Comparison of ENCODE assay signal across 8 mouse cellular contexts in the genomic region with DNA sequence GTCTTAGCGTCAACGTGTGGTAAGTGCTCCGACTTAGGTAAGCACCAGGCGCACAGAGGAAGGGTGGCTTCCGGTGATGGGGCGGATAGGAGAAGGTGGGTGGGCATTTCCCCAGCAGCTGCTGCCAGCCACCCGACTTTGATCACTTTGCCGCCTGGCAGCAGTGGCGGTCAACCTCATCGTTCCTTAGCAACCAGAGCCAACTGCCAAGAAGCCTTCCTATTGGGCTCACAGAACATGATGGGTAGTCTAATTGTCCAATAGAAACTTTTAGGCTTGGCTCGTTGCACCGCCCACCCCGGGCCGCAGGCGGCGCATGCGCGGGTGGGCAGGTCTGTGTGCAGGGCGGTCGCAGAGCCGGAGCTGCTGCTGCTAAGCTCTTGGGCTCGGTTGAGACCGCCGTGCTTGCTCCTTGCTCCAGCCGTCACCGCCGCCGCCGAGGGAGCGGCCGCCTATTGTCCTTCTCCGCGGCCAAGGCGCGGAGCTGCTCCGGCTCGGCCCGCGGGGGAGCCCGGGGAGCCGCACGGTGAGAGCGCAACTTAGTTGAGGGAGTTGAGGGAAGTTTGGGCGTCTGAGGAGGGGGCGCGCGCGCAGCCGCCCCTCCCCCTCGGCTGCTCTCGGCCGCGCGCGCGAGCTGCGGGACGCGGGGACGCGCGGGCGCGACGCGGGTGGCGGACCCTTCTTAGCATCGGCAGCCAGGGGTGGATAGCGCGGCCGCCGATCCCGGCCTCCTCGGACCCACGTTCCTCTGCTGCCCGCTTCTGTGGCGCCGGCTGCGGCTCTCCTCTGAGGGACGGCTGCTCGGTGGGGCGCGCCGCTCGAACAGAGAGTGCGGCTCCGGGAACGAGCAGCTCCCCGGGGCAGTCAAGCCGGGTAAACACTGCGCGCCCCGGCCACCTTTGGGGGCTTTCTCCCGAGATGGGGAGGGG. TPM values are rescaled to one million over a fixed set of nuclear protein-coding genes. Genes with fewer than 3 reads are reported as not detected.
DNase-seq lines count a peak whose midpoint lies in the region; ATAC-seq and TF ChIP-seq lines count a peak whose summit lies in the region.

A gene (plus strand): TSS at position 312 of the 929 bp plus-strand sequence.

- TF ChIP-seq CTCF in C2C12 (IDR thresholded peaks at IDR 0.05; ENCODE audit: control insufficient read depth, insufficient read depth, insufficient read length) = no peak
- peak; percentile 48 for TF ChIP-seq CTCF in brain, embryonic 14.5 days (IDR thresholded peaks at IDR 0.05; ENCODE audit: borderline replicate concordance, extremely low read depth, insufficient read depth, insufficient read length)
- TF ChIP-seq CTCF in liver, adult 2 months (IDR thresholded peaks at IDR 0.05; ENCODE audit: low read depth, low read length) = peak; percentile 24; the same call in 1 of the 2 replicates

- peak within 1 kb of the TSS; percentile 98 for H3K27ac ChIP-seq in heart, embryonic 11.5 days (ENCODE audit: low read depth, low read length)
- peak within 1 kb of the TSS; percentile 99 for H3K27ac ChIP-seq in kidney, embryonic 16.5 days (ENCODE audit: low read length)
- H3K27ac ChIP-seq in liver, adult 2 months (replicated peaks; ENCODE audit: insufficient read depth, low read depth, low read length) = peak within 1 kb of the TSS; percentile 72

- H3K79me2 ChIP-seq in C2C12 (ENCODE audit: control insufficient read depth, insufficient read depth) (peaks cover 46% of the 10 kb centered on the region), myocyte (ENCODE audit: control insufficient read depth, insufficient read depth) (peaks cover 46% of the 10 kb centered on the region)
- H3K79me2 ChIP-seq in liver, adult 2 months (ENCODE audit: control insufficient read depth, insufficient read depth, low read length) = peaks cover 16% of the 10 kb centered on the region; the same call in 1 of the 2 replicates

- DNase-seq in brain, embryonic 14.5 days (ENCODE audit: low read depth) = peak; percentile 99
- peak; percentile 95 for DNase-seq in liver, adult 2 months (ENCODE audit: extremely low read depth, low read depth, low spot score)
- peak; percentile 98 for DNase-seq in splenic B cell, adult 2 months (ENCODE audit: low read depth, low spot score)

- no peaks in the 10 kb centered on the region for H3K27me3 ChIP-seq in C2C12 (ENCODE audit: control insufficient read depth, insufficient read depth, insufficient read length)
- H3K27me3 ChIP-seq in erythroblast, embryonic 14.5 days (ENCODE audit: control insufficient read depth) = peaks cover 30% of the 10 kb centered on the region
- H3K27me3 ChIP-seq in heart, embryonic 11.5 days (ENCODE audit: control insufficient read depth, insufficient read depth, low read length) = no peaks in the 10 kb centered on the region
- no peaks in the 10 kb centered on the region for H3K27me3 ChIP-seq in kidney, embryonic 16.5 days (ENCODE audit: insufficient read depth, low read length)
- no peaks in the 10 kb centered on the region for H3K27me3 ChIP-seq in liver, adult 2 months (ENCODE audit: control insufficient read depth, insufficient read depth, low read length)
- H3K27me3 ChIP-seq in myocyte (ENCODE audit: control insufficient read depth, insufficient read depth, insufficient read length) = no peaks in the 10 kb centered on the region
- H3K27me3 ChIP-seq in splenic B cell, adult 2 months (ENCODE audit: control insufficient read depth, insufficient read depth, low read length, poor library complexity, severe bottlenecking) = no peaks in the 10 kb centered on the region

- WGBS in heart, embryonic 11.5 days (ENCODE audit: insufficient replicate concordance) = under 1% methylated on average over 93 of the region's 94 CpGs
- WGBS in kidney, embryonic 16.5 days = under 1% methylated on average over 62 of the region's 94 CpGs
- under 1% methylated on average over 86 of the region's 94 CpGs for WGBS in liver, adult 2 months

- H3K4me1 ChIP-seq in erythroblast, embryonic 14.5 days (ENCODE audit: control insufficient read depth) = peaks cover 13% of the 10 kb centered on the region
- peaks cover 8% of the 10 kb centered on the region for H3K4me1 ChIP-seq in heart, embryonic 11.5 days (ENCODE audit: control insufficient read depth, insufficient read depth, low read length)
- peaks cover 24% of the 10 kb centered on the region for H3K4me1 ChIP-seq in kidney, embryonic 16.5 days (ENCODE audit: insufficient read depth, low read length)
- H3K4me1 ChIP-seq in liver, adult 2 months (ENCODE audit: control insufficient read depth, insufficient read depth, low read length) = peaks cover 19% of the 10 kb centered on the region

- H3K36me3 ChIP-seq in C2C12 (ENCODE audit: control insufficient read depth, insufficient read depth) (no peaks in the 10 kb centered on the region), myocyte (ENCODE audit: control insufficient read depth, insufficient read depth) (no peaks in the 10 kb centered on the region)
- no peaks in the 10 kb centered on the region for H3K36me3 ChIP-seq in erythroblast, embryonic 14.5 days (ENCODE audit: control insufficient read depth)
- H3K36me3 ChIP-seq in heart, embryonic 11.5 days (ENCODE audit: control insufficient read depth, insufficient read depth, low read length) = no peaks in the 10 kb centered on the region
- H3K36me3 ChIP-seq in kidney, embryonic 16.5 days (ENCODE audit: insufficient read depth, low read length) = no peaks in the 10 kb centered on the region
- H3K36me3 ChIP-seq in liver, adult 2 months (ENCODE audit: control insufficient read depth, insufficient read depth, low read length) = no peaks in the 10 kb centered on the region
- no peaks in the 10 kb centered on the region for H3K36me3 ChIP-seq in splenic B cell, adult 2 months (ENCODE audit: control insufficient read depth, insufficient read depth, low read length, poor library complexity, severe bottlenecking)

- peak within 1 kb of the TSS; percentile 55 for H3K4me3 ChIP-seq in C2C12 (ENCODE audit: insufficient read depth, poor library complexity, severe bottlenecking)
- peak within 1 kb of the TSS; percentile 71 for H3K4me3 ChIP-seq in erythroblast, embryonic 14.5 days (replicated peaks)
- peak within 1 kb of the TSS; percentile 92 for H3K4me3 ChIP-seq in heart, embryonic 11.5 days (ENCODE audit: low read depth, low read length)
- peak within 1 kb of the TSS; percentile 91 for H3K4me3 ChIP-seq in kidney, embryonic 16.5 days (ENCODE audit: low read length)
- H3K4me3 ChIP-seq in liver, adult 2 months (ENCODE audit: insufficient read depth, low read depth, low read length) = peak within 1 kb of the TSS; percentile 80
- peak within 1 kb of the TSS; percentile 61 for H3K4me3 ChIP-seq in myocyte

- peak within 1 kb of the TSS; percentile 91 for H3K9ac ChIP-seq in heart, embryonic 11.5 days (ENCODE audit: low read depth, low read length)
- H3K9ac ChIP-seq in kidney, embryonic 16.5 days (replicated peaks; ENCODE audit: low read length) = peak within 1 kb of the TSS; percentile 95
- peak within 1 kb of the TSS; percentile 91 for H3K9ac ChIP-seq in liver, adult 2 months (ENCODE audit: low read depth, low read length)

- ATAC-seq in heart, embryonic 11.5 days (replicated peaks; ENCODE audit: insufficient number of reproducible peaks, low FRiP score, low TSS enrichment) = peak; percentile 97
- peak; percentile 99 for ATAC-seq in kidney, embryonic 16.5 days (ENCODE audit: low FRiP score, low TSS enrichment)

- peaks cover 11% of the 10 kb centered on the region for H3K79me3 ChIP-seq in C2C12 (ENCODE audit: low read depth)

- H3K9me3 ChIP-seq in erythroblast, embryonic 14.5 days (ENCODE audit: control insufficient read depth, low read length) = no peaks in the 10 kb centered on the region
- H3K9me3 ChIP-seq in heart, embryonic 11.5 days (replicated peaks; ENCODE audit: control insufficient read depth, low read length) = no peaks in the 10 kb centered on the region
- no peaks in the 10 kb centered on the region for H3K9me3 ChIP-seq in kidney, embryonic 16.5 days (ENCODE audit: low read length)

- H3ac ChIP-seq in C2C12 (ENCODE audit: control insufficient read depth, insufficient read length, low read depth) = peak within 1 kb of the TSS; percentile 66
- peak within 1 kb of the TSS; percentile 52 for H3ac ChIP-seq in myocyte (ENCODE audit: control insufficient read depth, insufficient read length)

- H3K4me2 ChIP-seq in heart, embryonic 11.5 days = peak within 1 kb of the TSS; percentile 75
- peak within 1 kb of the TSS; percentile 86 for H3K4me2 ChIP-seq in kidney, embryonic 16.5 days (replicated peaks; ENCODE audit: low read depth, low read length)
- H3K4me2 ChIP-seq in myocyte (ENCODE audit: low read depth) = peak within 1 kb of the TSS; percentile 89

- peak; percentile 85 for TF ChIP-seq POLR2A in brain, embryonic 14.5 days (IDR thresholded peaks at IDR 0.05; ENCODE audit: borderline replicate concordance, extremely low read depth, insufficient read depth, insufficient read length, poor library complexity, severe bottlenecking)
- TF ChIP-seq POLR2A in liver, adult 2 months (IDR thresholded peaks at IDR 0.05; ENCODE audit: extremely low read depth, insufficient read depth, low read length) = peak; percentile 95
- peak; percentile 88 for TF ChIP-seq POLR2A in myocyte (IDR thresholded peaks at IDR 0.05; ENCODE audit: insufficient read length, low read depth)

TF ChIP-seq in C2C12, 6 proteins besides CTCF, POLR2A, EP300 and RAD21:
- no peak for TF ChIP-seq CEBPB (IDR thresholded peaks at IDR 0.05; ENCODE audit: low read depth)
- TF ChIP-seq MYOD1 (IDR thresholded peaks at IDR 0.05; ENCODE audit: control insufficient read depth, insufficient read length, low read depth) = peak; percentile 81

TF ChIP-seq in myocyte, 11 proteins besides CTCF, POLR2A, EP300 and RAD21 (continues in another document):
- TF ChIP-seq MAX (IDR thresholded peaks at IDR 0.05; ENCODE audit: low read depth) (no peak), SRF (IDR thresholded peaks at IDR 0.05; ENCODE audit: control insufficient read depth, insufficient read length, low read depth) (no peak), TCF3 (IDR thresholded peaks at IDR 0.05; ENCODE audit: insufficient read length, low read depth) (peak; percentile 36), CEBPB (IDR thresholded peaks at IDR 0.05; ENCODE audit: insufficient read depth, poor library complexity, severe bottlenecking) (no peak), REST (IDR thresholded peaks at IDR 0.05; ENCODE audit: insufficient read depth, insufficient read length) (peak; percentile 4), MYOD1 (IDR thresholded peaks at IDR 0.05; ENCODE audit: control insufficient read depth in 1 of 3, insufficient read length in 2 of 3, low read depth in 2 of 3) (peak; percentile 18 to 95 (median 92)), E2F4 (IDR thresholded peaks at IDR 0.05; ENCODE audit: insufficient read depth) (no peak)

RNA-seq across cellular contexts. Expression of the gene that starts here (rescaled TPM):
- 11.1 TPM for polyA plus RNA-seq in C2C12 (2012; fragmentation: generic; extraction: Trizol)
- polyA plus RNA-seq in brain, embryonic 14.5 days (2012; rRNA removed) = 7.4 and 11.5 TPM in 2 replicates
- polyA plus RNA-seq in erythroblast, embryonic 14.5 days (2012) = 1.8 and 2.2 TPM in 2 replicates
- 49.0 and 68.1 TPM in 2 replicates for polyA plus RNA-seq in heart, embryonic 11.5 days (2014; fragmentation: Nextera tagmentation; extraction: Ambion mirVana)
- polyA plus RNA-seq in kidney, embryonic 16.5 days (2015; fragmentation: Nextera tagmentation; extraction: Ambion mirVana) = 35.2 and 44.5 TPM in 2 replicates
- 76.2 and 92.1 TPM in 2 replicates for total RNA-seq in liver, adult 2 months (2014; rRNA removed)
- polyA plus RNA-seq in liver, adult 2 months (2012; rRNA removed) = 7.4 and 8.5 TPM in 2 replicates
- 13.9 TPM for polyA plus RNA-seq in myocyte (2012; fragmentation: generic; extraction: Trizol)

Comparison
In these comparisons a context has a peak if more than half of its experiments do, and no peak if none do; other contexts are left out.
1. Peak in every context shown above with its lines: DNase-seq, ATAC-seq, H3K4me3 ChIP-seq and H3K27ac ChIP-seq.